Mouse (Mus musculus) lung, postnatal 0 days (tissue): ENCODE measurements around the gene Dhodh.
A peak's percentile ranks its signal among the peaks of the same experiment; 100 is the strongest.

Source experiments
- CTCF ChIP-seq: IDR thresholded peaks from 2 replicates; pipeline ENCODE4 v1.5.1; 2016; ENCODE audit warnings: antibody characterized with exemption, mild to moderate bottlenecking
- EP300 ChIP-seq: IDR thresholded peaks from 2 replicates; pipeline ENCODE4 v1.6.1; 2016; ENCODE audit warnings: antibody characterized with exemption, mild to moderate bottlenecking, control low read depth

- TF ChIP-seq EP300 (no peak), CTCF (peak; percentile 22; the same call in 1 of the 2 replicates)
These were observed 6.1 kb upstream of the Dhodh start, which contains the start of gene Pkd1l3 for GRCm38 (mm10) chr8:109614243-109615210.
